18 mouse cellular contexts compared by ENCODE assay signal in the genomic region with DNA sequence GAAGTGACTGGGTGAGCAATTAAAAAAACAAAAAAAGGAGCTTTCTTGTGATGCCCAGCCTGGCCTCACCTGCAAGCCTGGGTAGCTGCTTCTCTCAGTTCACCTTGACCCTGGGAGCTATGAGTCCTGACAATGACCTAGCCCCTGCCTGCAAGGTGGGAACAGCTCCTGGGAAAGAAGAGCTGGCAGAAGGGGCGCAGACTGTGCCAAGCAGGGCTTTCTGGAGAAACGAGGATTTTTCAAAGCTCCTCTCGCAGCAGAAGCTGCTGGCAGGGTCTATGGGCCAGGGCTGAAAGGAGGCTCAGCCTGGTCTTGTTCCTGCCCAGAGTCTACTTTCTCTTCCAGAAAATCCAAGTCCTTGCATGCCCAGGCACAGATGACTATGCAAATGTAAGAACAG.
DNase-seq lines count a peak whose midpoint lies in the region; ATAC-seq lines count a peak whose summit lies in the region.
"Had no signal": no experiment of that assay in that cellular context is flagged by ENCODE, and none has a peak within 500 bp of the region (broad histone marks: within the 10 kb centered on the region; RNA-seq: fewer than 3 reads in every experiment).

No protein-coding gene starts in this region.

- no peak overlapping the region for H3K9ac ChIP-seq in forebrain, embryonic 15.5 days (replicated peaks)
- no peak overlapping the region for H3K9ac ChIP-seq in forebrain, embryonic 13.5 days
- H3K9ac ChIP-seq: embryonic facial prominence, embryonic 15.5 days; liver, postnatal 0 days; neural tube, embryonic 12.5 days had no signal

- H3K27ac ChIP-seq in forebrain, embryonic 15.5 days (replicated peaks) = peak overlapping the region; percentile 57
- H3K27ac ChIP-seq in forebrain, embryonic 13.5 days = no peak overlapping the region
- H3K27ac ChIP-seq: embryonic facial prominence, embryonic 15.5 days; kidney, postnatal 0 days; limb, embryonic 10.5 days; neural tube, embryonic 12.5 days had no signal

- no peak overlapping the region for H3K4me3 ChIP-seq in forebrain, embryonic 15.5 days
- no peak overlapping the region for H3K4me3 ChIP-seq in forebrain, embryonic 13.5 days
- peak overlapping the region; percentile 12 for H3K4me3 ChIP-seq in megakaryocyte, embryonic 14.5 days (replicated peaks)
- H3K4me3 ChIP-seq: embryonic facial prominence, embryonic 15.5 days; forebrain, embryonic 10.5 days; limb, embryonic 10.5 days; neural tube, embryonic 12.5 days had no signal

- DNase-seq in cerebellum, adult 8-10 months = peak; percentile 58
- DNase-seq in cerebellum, postnatal 14 days = peak; percentile 78 to 80
- DNase-seq in spleen, postnatal 4 days (ENCODE audit: low spot score in 2 of 2) = no peak
- no peak for DNase-seq in kidney, postnatal 25 days
- DNase-seq: gastrocnemius, postnatal 36 days; kidney, adult 11 months; liver, postnatal 0 days; lung, postnatal 10 days; thymus, postnatal 4 days had no signal

- H3K4me1 ChIP-seq in forebrain, embryonic 15.5 days = peaks cover 43% of the 10 kb centered on the region
- H3K4me1 ChIP-seq in forebrain, embryonic 13.5 days = peaks cover 15% of the 10 kb centered on the region
- H3K4me1 ChIP-seq in megakaryocyte, embryonic 14.5 days = no peaks in the 10 kb centered on the region
- H3K4me1 ChIP-seq: embryonic facial prominence, embryonic 15.5 days had no signal

- 51% methylated on average over 3 of the region's 3 CpGs for WGBS in forebrain, embryonic 15.5 days
- 80% methylated on average over 3 of the region's 3 CpGs for WGBS in forebrain, embryonic 13.5 days

- H3K4me2 ChIP-seq in forebrain, embryonic 15.5 days (replicated peaks) = no peak overlapping the region
- H3K4me2 ChIP-seq in forebrain, embryonic 13.5 days = no peak overlapping the region
- H3K4me2 ChIP-seq: embryonic facial prominence, embryonic 15.5 days; neural tube, embryonic 12.5 days had no signal

- H3K36me3 ChIP-seq in forebrain, embryonic 15.5 days = no peaks in the 10 kb centered on the region
- H3K36me3 ChIP-seq in forebrain, embryonic 13.5 days (ENCODE audit: poor library complexity, severe bottlenecking) = no peaks in the 10 kb centered on the region
- no peaks in the 10 kb centered on the region for H3K36me3 ChIP-seq in megakaryocyte, embryonic 14.5 days (replicated peaks; ENCODE audit: low read length)
- H3K36me3 ChIP-seq: embryonic facial prominence, embryonic 15.5 days; forebrain, embryonic 10.5 days; limb, embryonic 10.5 days; neural tube, embryonic 12.5 days had no signal

- 0 out of 2 replicates have a peak, but pooled peaks have one; percentile 12 for ATAC-seq in forebrain, embryonic 15.5 days (replicated peaks)
- ATAC-seq in forebrain, embryonic 13.5 days = no peak
- ATAC-seq in megakaryocyte, adult 5-6 weeks (ENCODE audit: poor library complexity, severe bottlenecking) = no peak
- ATAC-seq: liver, postnatal 0 days had no signal

- no peaks in the 10 kb centered on the region for H3K27me3 ChIP-seq in forebrain, embryonic 15.5 days
- no peaks in the 10 kb centered on the region for H3K27me3 ChIP-seq in forebrain, embryonic 13.5 days
- no peaks in the 10 kb centered on the region for H3K27me3 ChIP-seq in megakaryocyte, embryonic 14.5 days (replicated peaks)
- H3K27me3 ChIP-seq: embryonic facial prominence, embryonic 15.5 days; neural tube, embryonic 12.5 days had no signal

- H3K9me3 ChIP-seq in forebrain, embryonic 15.5 days = no peaks in the 10 kb centered on the region
- no peaks in the 10 kb centered on the region for H3K9me3 ChIP-seq in forebrain, embryonic 13.5 days (replicated peaks)
- peaks cover 40% of the 10 kb centered on the region for H3K9me3 ChIP-seq in megakaryocyte, embryonic 14.5 days
- H3K9me3 ChIP-seq: embryonic facial prominence, embryonic 15.5 days; forebrain, embryonic 10.5 days; limb, embryonic 10.5 days; neural tube, embryonic 12.5 days had no signal

Comparison
In these comparisons a context has a peak if more than half of its experiments do, and no peak if none do; other contexts are left out.
1. DNase-seq: peak in cerebellum, adult 8-10 months (single experiment) and cerebellum, postnatal 14 days (2 of 2); none in spleen, postnatal 4 days (0 of 2) and kidney, postnatal 25 days (0 of 2).